Mouse (Mus musculus) CH12.LX (cell line): Measurements from ENCODE around the gene Tsku. TPM values are rescaled to one million over a fixed set of nuclear protein-coding genes. Genes with fewer than 3 reads are reported as not detected.

Experiments used
- DNase-seq: peaks from one replicate; pipeline ENCODE4 v3.0.0-alpha.2; 2013; ENCODE audit errors: extremely low read depth
- H3K27ac ChIP-seq: 2 replicates; pipeline ENCODE4 v1.5.1; 2012; ENCODE audit warnings: low read depth, mild to moderate bottlenecking, control low read depth, moderate library complexity; ENCODE audit not compliant: insufficient read depth
- H3K27me3 ChIP-seq: replicated peaks from 2 replicates; pipeline ENCODE3; 2012; ENCODE audit warnings: inconsistent platforms
- H3K36me3 ChIP-seq, 2 experiments: replicated peaks in 1 of 2; 2 replicates each; pipeline versions ENCODE3 to v1.6.1; 2012; ENCODE audit warnings: inconsistent platforms in 1 of 2, low read length in 1 of 2, mild to moderate bottlenecking in 1 of 2, mixed read lengths in 1 of 2, moderate library complexity in 1 of 2; ENCODE audit not compliant: control insufficient read depth in 1 of 2, insufficient read depth in 1 of 2
- H3K4me1 ChIP-seq, 2 experiments: 2 replicates each; pipeline ENCODE4 v1.6.1; 2012; ENCODE audit warnings: inconsistent platforms in 1 of 2, moderate library complexity in 1 of 2; ENCODE audit not compliant: insufficient read depth in 2 of 2, control insufficient read depth in 1 of 2
- H3K4me2 ChIP-seq: 2 replicates; pipeline ENCODE4 v1.6.1; 2012; ENCODE audit warnings: low read depth, mild to moderate bottlenecking, control low read depth; ENCODE audit not compliant: poor library complexity, insufficient read depth, severe bottlenecking
- H3K4me3 ChIP-seq, 3 experiments: fragments of 150-350 bp in 1 of 3; sonication (generic) in 1 of 3; replicated peaks in 1 of 3; 2 replicates each; pipeline versions ENCODE3 to v1.5.1; 2011 to 2012; ENCODE audit warnings: low read depth in 2 of 3, low read length in 2 of 3, mild to moderate bottlenecking in 2 of 3, moderate library complexity in 2 of 3, control low read depth in 1 of 3, improper control_type of control experiment in 1 of 3, inconsistent platforms in 1 of 3, mixed read lengths in 1 of 3; ENCODE audit not compliant: poor library complexity in 1 of 3
- H3K79me2 ChIP-seq: replicated peaks from 2 replicates; pipeline ENCODE4 v1.6.1; 2012; ENCODE audit warnings: mild to moderate bottlenecking, moderate library complexity; ENCODE audit not compliant: control insufficient read depth, poor library complexity, insufficient read depth, severe bottlenecking; ENCODE audit errors: extremely low read depth
- H3K9ac ChIP-seq: 2 replicates; pipeline ENCODE4 v1.6.1; 2012; ENCODE audit warnings: low read depth, mild to moderate bottlenecking, control low read depth, moderate library complexity; ENCODE audit not compliant: insufficient read depth
- H3K9me3 ChIP-seq: replicated peaks from 2 replicates; pipeline ENCODE3; 2012; ENCODE audit warnings: low read length, inconsistent platforms, mixed read lengths
- EP300 ChIP-seq: IDR thresholded peaks from 2 replicates; pipeline ENCODE4 v1.6.1; 2011; ENCODE audit warnings: low read length, improper control_type of control experiment
- ETS1 ChIP-seq: conservative IDR thresholded peaks from 2 replicates; pipeline ENCODE4 v1.6.1; 2012; ENCODE audit warnings: low read depth, mild to moderate bottlenecking, inconsistent platforms, low read length, improper control_type of control experiment, moderate library complexity
- GABPA ChIP-seq: IDR thresholded peaks from 2 replicates; pipeline ENCODE4 v1.6.1; 2012; ENCODE audit warnings: low read depth, low read length, improper control_type of control experiment, inconsistent platforms; ENCODE audit not compliant: insufficient replicate concordance
- HCFC1 ChIP-seq: IDR thresholded peaks from 2 replicates; pipeline ENCODE4 v1.6.1; 2012; ENCODE audit warnings: low read depth, mild to moderate bottlenecking, inconsistent platforms, low read length, improper control_type of control experiment
- JUND ChIP-seq: conservative IDR thresholded peaks from 2 replicates; pipeline ENCODE4 v1.6.1; 2011; ENCODE audit warnings: low read depth, low read length, improper control_type of control experiment
- MAZ ChIP-seq: IDR thresholded peaks from 2 replicates; pipeline ENCODE4 v1.6.1; 2012; ENCODE audit warnings: low read depth, mild to moderate bottlenecking, inconsistent platforms, low read length, improper control_type of control experiment, moderate library complexity
- MEF2A ChIP-seq: IDR thresholded peaks from 2 replicates; pipeline ENCODE4 v1.6.1; 2014; ENCODE audit warnings: low read depth, mild to moderate bottlenecking, inconsistent platforms, low read length, improper control_type of control experiment, borderline replicate concordance
- MYC ChIP-seq: IDR thresholded peaks from 2 replicates; pipeline ENCODE4 v1.6.1; 2011; ENCODE audit warnings: low read depth, mild to moderate bottlenecking, improper control_type of control experiment, low read length
- NELFE ChIP-seq: IDR thresholded peaks from 2 replicates; pipeline ENCODE4 v1.6.1; 2011; ENCODE audit warnings: low read depth, low read length, improper control_type of control experiment
- RAD21 ChIP-seq: IDR thresholded peaks from 2 replicates; pipeline ENCODE4 v1.6.1; 2011; ENCODE audit warnings: low read depth, mild to moderate bottlenecking, low read length, improper control_type of control experiment, moderate library complexity
- SIN3A ChIP-seq: IDR thresholded peaks from 2 replicates; pipeline ENCODE4 v1.6.1; 2012; ENCODE audit warnings: low read length, improper control_type of control experiment, inconsistent platforms
- SMC3 ChIP-seq: IDR thresholded peaks from 2 replicates; pipeline ENCODE4 v1.6.1; 2011; ENCODE audit warnings: low read depth, low read length, improper control_type of control experiment
- TCF12 ChIP-seq: IDR thresholded peaks from 2 replicates; pipeline ENCODE4 v1.6.1; 2014; ENCODE audit warnings: low read depth, mild to moderate bottlenecking, inconsistent platforms, low read length, improper control_type of control experiment
- USF2 ChIP-seq: conservative IDR thresholded peaks from 2 replicates; pipeline ENCODE4 v1.6.1; 2011; ENCODE audit warnings: low read depth, low read length, improper control_type of control experiment
- ZC3H11A ChIP-seq: IDR thresholded peaks from 2 replicates; pipeline ENCODE4 v1.6.1; 2012; ENCODE audit warnings: low read depth, mild to moderate bottlenecking, inconsistent platforms, low read length, improper control_type of control experiment
- ZKSCAN1 ChIP-seq: IDR thresholded peaks from 2 replicates; pipeline ENCODE4 v1.6.1; 2012; ENCODE audit warnings: low read depth, inconsistent platforms, low read length, improper control_type of control experiment, borderline replicate concordance
- ZNF384 ChIP-seq: IDR thresholded peaks from 2 replicates; pipeline ENCODE4 v1.6.1; 2012; ENCODE audit warnings: low read depth, low read length, improper control_type of control experiment, inconsistent platforms
- dilution Hi-C: fragments of 300-500 bp; cut with MboI; formaldehyde crosslinking; loops from 2 replicates; pipeline ENCODE4 v1.14.3; 2020; ENCODE audit warnings: low sequenced_read_pairs; ENCODE audit not compliant: extremely low pct_unique_long_range_greater_than_20kb, extremely low pct_ligation_motif_present
- in situ Hi-C: fragments of 300-500 bp; cut with MboI; formaldehyde crosslinking; loops from 3 replicates; pipeline ENCODE4 v1.14.3; 2019; ENCODE audit warnings: low sequenced_read_pairs, low pct_ligation_motif_present, low pct_unique_long_range_greater_than_20kb, mixed read lengths
- polyA plus RNA-seq: library from polyadenylated mRNA; unstranded; fragments of >175 nt; gene quantifications from 2 replicates; pipeline ENCODE4 v1.2.1, GENCODE M21; 2012; ENCODE audit warnings: low read depth; ENCODE audit not compliant: insufficient read length
- total RNA-seq, 2 experiments: library from RNA; depleted of rRNA; stranded (reverse); fragments of 300-350 nt in 1 of 2; fragments of >200 nt in 1 of 2; gene quantifications; 2 replicates each; pipeline ENCODE4 v1.2.3; 2012 to 2014

Gene Tsku
- total and polyA plus RNA-seq, 3 experiments = 1.4 to 3.9 (median 3.9) TPM

DNA sequence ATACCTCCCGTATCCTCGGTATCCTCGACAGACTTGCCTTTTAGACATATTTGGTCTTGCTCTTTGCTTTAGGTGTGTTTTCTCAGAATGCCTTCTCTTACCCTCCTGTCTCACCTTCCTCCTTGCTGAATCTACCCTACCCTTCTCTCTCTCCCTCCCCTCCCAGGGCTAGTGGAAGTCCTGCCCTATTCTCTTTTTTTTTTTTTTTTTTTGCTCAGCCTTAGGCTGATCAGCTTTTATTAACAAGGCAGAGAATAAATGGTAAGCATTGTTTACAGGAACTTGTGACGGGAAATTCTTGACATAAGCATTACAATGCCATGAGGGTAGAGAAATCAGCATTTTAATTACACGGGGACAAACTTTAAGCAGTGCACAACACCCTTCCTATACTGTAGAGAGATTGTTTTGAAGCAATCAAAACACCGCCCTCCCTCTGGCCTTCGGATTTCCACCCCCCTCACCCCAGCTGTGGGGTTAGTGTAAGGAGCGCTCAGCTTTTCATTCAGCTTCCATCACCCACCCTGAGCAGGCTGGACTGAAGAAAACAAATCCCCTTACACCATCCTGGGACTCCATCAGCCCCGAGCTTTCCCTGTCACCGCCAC, 8.7 kb upstream of the Tsku start:
- dilution Hi-C loops = no loop called here

DNA sequence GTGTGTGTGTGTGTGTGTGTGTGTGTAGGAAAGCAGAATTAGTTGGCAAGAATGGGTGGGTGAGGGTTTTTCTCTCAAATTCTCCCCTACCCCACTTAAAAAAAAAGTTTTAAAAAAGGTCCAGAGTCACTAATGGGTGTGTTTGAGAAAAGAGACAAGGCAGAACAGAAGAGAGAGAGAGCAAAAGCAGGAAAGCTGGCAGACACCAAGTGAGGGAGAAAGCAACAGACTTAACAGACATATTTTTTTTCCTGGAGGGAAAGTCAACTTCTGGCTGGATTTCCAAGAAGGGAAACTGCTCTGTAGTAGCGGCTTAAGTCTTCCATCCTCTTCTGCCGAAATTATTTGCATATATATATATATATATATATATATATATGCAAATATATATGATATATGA, 534 bp upstream of the Tsku start:
- TF ChIP-seq ZKSCAN1 (no peak), USF2 (no peak), SMC3 (no peak), NELFE (0 out of 2 replicates have a peak, but pooled peaks have one; percentile 10), ZNF384 (peak; percentile 34; the same call in 1 of the 2 replicates), RAD21 (no peak)
- Histone ChIP-seq H3K27me3 (no peaks in the 10 kb centered on the region), H3K4me1 (peaks cover 2 to 18% of the 10 kb centered on the region in 2 experiments; a peak in 2 of 4 replicates), H3K9me3 (peaks cover 17% of the 10 kb centered on the region), H3K4me2 (peak overlapping the region; percentile 69), H3K9ac (peak overlapping the region; percentile 6), H3K27ac (no peak overlapping the region), H3K36me3 (peaks cover 0 to 2% of the 10 kb centered on the region in 2 experiments), H3K4me3 (peak overlapping the region; percentile 26 to 74 (median 62)), H3K79me2 (no peaks in the 10 kb centered on the region)
- in situ Hi-C loops = no loop called here
- dilution Hi-C loops = no loop called here
- no peak for DNase-seq

More for the DNA sequence above, 8.7 kb upstream of the Tsku start:
- Histone ChIP-seq H3K4me2 (no peak overlapping the region), H3K79me2 (no peaks in the 10 kb centered on the region), H3K9ac (no peak overlapping the region), H3K9me3 (peaks cover 7% of the 10 kb centered on the region), H3K36me3 (no peaks in the 10 kb centered on the region), H3K27me3 (no peaks in the 10 kb centered on the region), H3K4me3 (no peak overlapping the region), H3K4me1 (no peaks in the 10 kb centered on the region), H3K27ac (no peak overlapping the region)
- TF ChIP-seq ZNF384 (no peak), GABPA (no peak), ETS1 (no peak), RAD21 (no peak), MAZ (no peak), USF2 (no peak), TCF12 (no peak), MYC (no peak), NELFE (no peak), HCFC1 (no peak), JUND (no peak), SIN3A (no peak), EP300 (no peak), ZC3H11A (no peak), MEF2A (no peak)
- in situ Hi-C loops = no loop called here
- DNase-seq = no peak
